Mouse (Mus musculus) brain, adult 10 weeks (tissue): ENCODE results near the gene Gm21905. TPM values are rescaled to one million over a fixed set of nuclear protein-coding genes. Genes with fewer than 3 reads are reported as not detected.

Experiments used
- polyA plus RNA-seq: library from polyadenylated mRNA; stranded (reverse); fragments of 350-450 nt; fragmentation: Illumina TruSeq; extraction: RNeasy Lipid Tissue Mini Kit (QIAGEN cat#74804); gene quantifications from one replicate; pipeline ENCODE4 v1.2.3, GENCODE M21; 2015; ENCODE audit warnings: low read depth, low replicate concordance

Gm21905 gene
- not detected for polyA plus RNA-seq

GRCm38 (mm10) chr5:67946321-67946720, at the start of gene Gm21905:
Gm21905 (minus strand) TSS chr5:67946421.

GRCm38 (mm10) chr5:67941369-67941768, 4.9 kb downstream of the Gm21905 start, which contains the start of gene Gm5108:
Gm5108 (plus strand) TSS chr5:67941669.

Other genes starting within 250 kb of the Gm21905 start
- gene Atp8a1, start 99.0 kb downstream of the Gm21905 start, polyA plus RNA-seq: 71.3 TPM
- gene Gm5108, start 4.8 kb downstream of the Gm21905 start, polyA plus RNA-seq: not detected
- not detected for gene Grxcr1, start 85.4 kb upstream of the Gm21905 start, polyA plus RNA-seq